Mouse (Mus musculus) ES-Bruce4 (cell line): ENCODE results near the gene Marveld1.

Source experiments
- EP300 ChIP-seq: IDR thresholded peaks from 2 replicates; pipeline ENCODE4 v1.6.1; 2011; ENCODE audit warnings: low read depth, low read length; ENCODE audit not compliant: insufficient read depth
- POLR2A ChIP-seq: IDR thresholded peaks from one replicate; pipeline ENCODE4 v1.8.1; 2011; ENCODE audit warnings: low read length; ENCODE audit not compliant: insufficient read depth

GRCm38 (mm10) chr19:42099406-42099805 is 47.8 kb upstream of the Marveld1 start:
- TF ChIP-seq EP300 (no peak), POLR2A (no peak)
